Comparison of ENCODE assay signal across 16 mouse cellular contexts in genomic region chr10:18020443-18020842, GRCm38 (mm10). TPM values are rescaled to one million over a fixed set of nuclear protein-coding genes. Genes with fewer than 3 reads are reported as not detected.
DNase-seq lines count a peak whose midpoint lies in the region; ATAC-seq and TF ChIP-seq lines count a peak whose summit lies in the region.
"Had no signal": no experiment of that assay in that cellular context is flagged by ENCODE, and none has a peak within 500 bp of the region (broad histone marks: within the 10 kb centered on the region; RNA-seq: fewer than 3 reads in every experiment).

No protein-coding gene starts in this region.

- peak; percentile 24 to 37 for DNase-seq in cerebellum, postnatal 10 days
- DNase-seq in cerebellum, adult 18-20 months, result no peak
- peak; percentile 33 for DNase-seq in hindbrain, embryonic 10.5 days (ENCODE audit: low spot score)
- DNase-seq in hindbrain, embryonic 14.5 days (ENCODE audit: low spot score), result no peak
- DNase-seq in CH12.LX (ENCODE audit: extremely low read depth), result no peak
- DNase-seq in layer of hippocampus, postnatal 25 days (ENCODE audit: extremely low spot score in 1 of 2, low spot score in 1 of 2), result no peak
- DNase-seq in liver, postnatal 0 days, result no peak
- DNase-seq: adrenal gland, postnatal 14 days; cerebellum, postnatal 14 days; lung, postnatal 36 days; thymus, postnatal 14 days had no signal

- in situ Hi-C loops in CH12.LX (cut with MboI; ENCODE audit: low pct_ligation_motif_present, low pct_unique_long_range_greater_than_20kb, low sequenced_read_pairs), result no loop called here

- no peak for ATAC-seq in hindbrain, embryonic 14.5 days (ENCODE audit: low FRiP score)
- peak; percentile 29; the same call in 1 of the 2 replicates for ATAC-seq in hindbrain, embryonic 12.5 days (ENCODE audit: low FRiP score)
- no peak for ATAC-seq in liver, postnatal 0 days
- ATAC-seq: midbrain, embryonic 15.5 days had no signal

- H3K4me1 ChIP-seq in hindbrain, embryonic 10.5 days (replicated peaks), result peaks cover 27% of the 10 kb centered on the region
- H3K4me1 ChIP-seq in hindbrain, embryonic 14.5 days (replicated peaks; ENCODE audit: control insufficient read depth, insufficient read depth, low read length), result 0 out of 2 replicates have a peak, but pooled peaks cover 6% of the 10 kb centered on the region
- peaks cover 2 to 22% of the 10 kb centered on the region in 2 experiments for H3K4me1 ChIP-seq in CH12.LX (ENCODE audit: control insufficient read depth in 1 of 2, insufficient read depth in 2 of 2)
- peaks cover 9% of the 10 kb centered on the region for H3K4me1 ChIP-seq in hindbrain, embryonic 12.5 days
- peaks cover 8% of the 10 kb centered on the region for H3K4me1 ChIP-seq in liver, postnatal 0 days (ENCODE audit: insufficient read depth)
- H3K4me1 ChIP-seq: midbrain, embryonic 15.5 days had no signal

- TF ChIP-seq POLR2A in CH12.LX (IDR thresholded peaks at IDR 0.05; ENCODE audit: low read depth, low read length), result no peak

- peaks cover 46% of the 10 kb centered on the region for H3K36me3 ChIP-seq in hindbrain, embryonic 10.5 days
- peaks cover 22% of the 10 kb centered on the region for H3K36me3 ChIP-seq in hindbrain, embryonic 14.5 days (replicated peaks; ENCODE audit: control insufficient read depth, insufficient read depth)
- H3K36me3 ChIP-seq in CH12.LX (replicated peaks in 1 of 2; ENCODE audit: control insufficient read depth in 1 of 2, insufficient read depth in 1 of 2, low read length in 1 of 2), result peaks cover 8 to 31% of the 10 kb centered on the region in 2 experiments
- H3K36me3 ChIP-seq in hindbrain, embryonic 12.5 days, result peaks cover 28% of the 10 kb centered on the region
- H3K36me3 ChIP-seq in liver, postnatal 0 days (replicated peaks; ENCODE audit: insufficient read depth, low read length), result peaks cover 9% of the 10 kb centered on the region

- TF ChIP-seq RAD21 in CH12.LX (IDR thresholded peaks at IDR 0.05; ENCODE audit: low read depth, low read length), result no peak

- H3K4me2 ChIP-seq in hindbrain, embryonic 14.5 days (replicated peaks), result no peak overlapping the region
- H3K4me2 ChIP-seq in CH12.LX (ENCODE audit: insufficient read depth, low read depth, poor library complexity, severe bottlenecking), result peak overlapping the region; percentile 49; the same call in 1 of the 2 replicates
- peak overlapping the region; percentile 64 for H3K4me2 ChIP-seq in hindbrain, embryonic 12.5 days (replicated peaks)
- H3K4me2 ChIP-seq in liver, postnatal 0 days (ENCODE audit: low read depth, low read length), result no peak overlapping the region

- peak overlapping the region; percentile 98 for H3K27ac ChIP-seq in hindbrain, embryonic 10.5 days
- no peak overlapping the region for H3K27ac ChIP-seq in hindbrain, embryonic 14.5 days
- H3K27ac ChIP-seq in CH12.LX (ENCODE audit: insufficient read depth, low read depth), result no peak overlapping the region
- H3K27ac ChIP-seq in hindbrain, embryonic 12.5 days, result 0 out of 2 replicates have a peak overlapping the region, but pooled peaks have one; percentile 23
- no peak overlapping the region for H3K27ac ChIP-seq in liver, postnatal 0 days (ENCODE audit: low read depth)
- H3K27ac ChIP-seq: limb, embryonic 12.5 days; liver, embryonic 14.5 days; midbrain, embryonic 15.5 days had no signal

- no peak overlapping the region for H3K9ac ChIP-seq in hindbrain, embryonic 14.5 days
- H3K9ac ChIP-seq in CH12.LX (ENCODE audit: insufficient read depth, low read depth), result no peak overlapping the region
- no peak overlapping the region for H3K9ac ChIP-seq in hindbrain, embryonic 12.5 days
- no peak overlapping the region for H3K9ac ChIP-seq in liver, postnatal 0 days (replicated peaks)
- H3K9ac ChIP-seq: hindbrain, embryonic 15.5 days; limb, embryonic 12.5 days; liver, embryonic 14.5 days; midbrain, embryonic 15.5 days had no signal

- no peak for TF ChIP-seq CTCF in CH12.LX (conservative IDR thresholded peaks at IDR 0.05 in 1 of 2, IDR thresholded peaks at IDR 0.05 in 1 of 2; ENCODE audit: low read depth in 2 of 2, low read length in 2 of 2)
- no peak for TF ChIP-seq CTCF in liver, postnatal 0 days (IDR thresholded peaks at IDR 0.05; ENCODE audit: low read depth)

- 78% methylated on average over 7 of the region's 7 CpGs for WGBS in hindbrain, embryonic 10.5 days
- WGBS in hindbrain, embryonic 14.5 days, result 69% methylated on average over 7 of the region's 7 CpGs
- WGBS in hindbrain, embryonic 12.5 days, result 78% methylated on average over 7 of the region's 7 CpGs
- 85% methylated on average over 7 of the region's 7 CpGs for WGBS in liver, postnatal 0 days (ENCODE audit: insufficient replicate concordance)

- H3K27me3 ChIP-seq in hindbrain, embryonic 10.5 days (ENCODE audit: insufficient read depth, poor library complexity, severe bottlenecking), result no peaks in the 10 kb centered on the region
- no peaks in the 10 kb centered on the region for H3K27me3 ChIP-seq in hindbrain, embryonic 14.5 days (ENCODE audit: control insufficient read depth, insufficient read depth, low read length)
- H3K27me3 ChIP-seq in CH12.LX (replicated peaks), result no peaks in the 10 kb centered on the region
- H3K27me3 ChIP-seq in hindbrain, embryonic 12.5 days, result no peaks in the 10 kb centered on the region
- no peaks in the 10 kb centered on the region for H3K27me3 ChIP-seq in liver, postnatal 0 days (ENCODE audit: insufficient read depth, low read length)
- H3K27me3 ChIP-seq: hindbrain, embryonic 15.5 days; limb, embryonic 12.5 days; midbrain, embryonic 15.5 days had no signal

- no peak for TF ChIP-seq EP300 in CH12.LX (IDR thresholded peaks at IDR 0.05; ENCODE audit: low read length)
- no peak for TF ChIP-seq EP300 in liver, postnatal 0 days (IDR thresholded peaks at IDR 0.05; ENCODE audit: low read depth)

- dilution Hi-C loops in CH12.LX (cut with MboI; ENCODE audit: extremely low pct_ligation_motif_present, extremely low pct_unique_long_range_greater_than_20kb, low sequenced_read_pairs), result no loop called here

- H3K9me3 ChIP-seq in hindbrain, embryonic 10.5 days, result peaks cover 5% of the 10 kb centered on the region; the same call in 1 of the 2 replicates
- no peaks in the 10 kb centered on the region for H3K9me3 ChIP-seq in hindbrain, embryonic 14.5 days (ENCODE audit: control insufficient read depth, low read length)
- peaks cover 5% of the 10 kb centered on the region for H3K9me3 ChIP-seq in CH12.LX (replicated peaks; ENCODE audit: low read length)
- no peaks in the 10 kb centered on the region for H3K9me3 ChIP-seq in hindbrain, embryonic 12.5 days (replicated peaks)
- H3K9me3 ChIP-seq in liver, postnatal 0 days (ENCODE audit: low read length), result no peaks in the 10 kb centered on the region
- H3K9me3 ChIP-seq: hindbrain, embryonic 15.5 days; limb, embryonic 12.5 days; midbrain, embryonic 15.5 days had no signal

- H3K4me3 ChIP-seq in hindbrain, embryonic 10.5 days, result no peak overlapping the region
- no peak overlapping the region for H3K4me3 ChIP-seq in hindbrain, embryonic 14.5 days (replicated peaks; ENCODE audit: low read length)
- no peak overlapping the region for H3K4me3 ChIP-seq in CH12.LX (replicated peaks in 1 of 3; ENCODE audit: low read depth in 2 of 3, low read length in 2 of 3, poor library complexity in 1 of 3)
- H3K4me3 ChIP-seq in hindbrain, embryonic 12.5 days, result no peak overlapping the region
- no peak overlapping the region for H3K4me3 ChIP-seq in liver, postnatal 0 days (ENCODE audit: low read depth, low read length)
- H3K4me3 ChIP-seq: hindbrain, embryonic 15.5 days; limb, embryonic 12.5 days; midbrain, embryonic 15.5 days had no signal

- H3K79me2 ChIP-seq in CH12.LX (replicated peaks; ENCODE audit: control insufficient read depth, extremely low read depth, insufficient read depth, poor library complexity, severe bottlenecking), result peaks cover 20% of the 10 kb centered on the region

TF ChIP-seq in CH12.LX, 34 proteins besides CTCF, POLR2A, EP300 and RAD21:
- TF ChIP-seq MXI1 (IDR thresholded peaks at IDR 0.05; ENCODE audit: low read depth, low read length), result no peak
- no peak for TF ChIP-seq KAT2A (IDR thresholded peaks at IDR 0.05; ENCODE audit: insufficient replicate concordance, low read length)
- no peak for TF ChIP-seq CHD2 (IDR thresholded peaks at IDR 0.05; ENCODE audit: low read length)
- no peak for TF ChIP-seq SMC3 (IDR thresholded peaks at IDR 0.05; ENCODE audit: low read depth, low read length)

RNA-seq across cellular contexts. Expression of gene Abracl, which starts 2.6 kb away (rescaled TPM):
- polyA plus RNA-seq in hindbrain, embryonic 10.5 days (2016; fragmentation: Nextera tagmentation; extraction: Ambion mirVana), result 185 and 211 TPM in 2 replicates
- polyA plus RNA-seq in hindbrain, embryonic 14.5 days (2014; fragmentation: Nextera tagmentation; extraction: Ambion mirVana), result 50.7 and 70.4 TPM in 2 replicates
- total RNA-seq in CH12.LX (2012; rRNA removed), result 86.1 and 106 TPM in 2 replicates
- 226 and 276 TPM in 2 replicates for total RNA-seq in CH12.LX (2014; rRNA removed)
- 166 and 245 TPM in 2 replicates for polyA plus RNA-seq in CH12.LX (2012; ENCODE audit: insufficient read length, low read depth)
- 164 and 170 TPM in 2 replicates for polyA plus RNA-seq in hindbrain, embryonic 12.5 days (2016; fragmentation: Nextera tagmentation; extraction: Ambion mirVana)
- total RNA-seq in layer of hippocampus, postnatal 25 days (2021), result 10 to 100 TPM; 30.8 to 31.0 TPM
- polyA plus RNA-seq in liver, postnatal 0 days (2015; fragmentation: Nextera tagmentation; extraction: Ambion mirVana), result 58.6 and 61.7 TPM in 2 replicates

RNA-seq across cellular contexts. Expression of gene Reps1, which starts 35.2 kb away (rescaled TPM):
- 12.9 and 15.7 TPM in 2 replicates for polyA plus RNA-seq in hindbrain, embryonic 10.5 days (2016; fragmentation: Nextera tagmentation; extraction: Ambion mirVana)
- polyA plus RNA-seq in hindbrain, embryonic 14.5 days (2014; fragmentation: Nextera tagmentation; extraction: Ambion mirVana), result 22.5 and 25.2 TPM in 2 replicates
- total RNA-seq in CH12.LX (2012; rRNA removed) (34.9 and 37.9 TPM in 2 replicates), CH12.LX (2014; rRNA removed) (34.4 and 37.0 TPM in 2 replicates)
- polyA plus RNA-seq in CH12.LX (2012; ENCODE audit: insufficient read length, low read depth), result 46.7 and 61.5 TPM in 2 replicates
- 32.8 and 36.5 TPM in 2 replicates for polyA plus RNA-seq in hindbrain, embryonic 12.5 days (2016; fragmentation: Nextera tagmentation; extraction: Ambion mirVana)
- total RNA-seq in layer of hippocampus, postnatal 25 days (2021), result 10 to 100 TPM; 70.2 to 72.0 TPM
- polyA plus RNA-seq in liver, postnatal 0 days (2015; fragmentation: Nextera tagmentation; extraction: Ambion mirVana), result 5.6 and 6.7 TPM in 2 replicates

Comparison
In these comparisons a context has a peak if more than half of its experiments do, and no peak if none do; other contexts are left out.
1. DNase-seq: peak in cerebellum, postnatal 10 days (2 of 2) and hindbrain, embryonic 10.5 days (single experiment); none in cerebellum, adult 18-20 months (0 of 2), hindbrain, embryonic 14.5 days (single experiment), CH12.LX (single experiment), layer of hippocampus, postnatal 25 days (0 of 2) and liver, postnatal 0 days (single experiment).
2. H3K27ac ChIP-seq: peak in hindbrain, embryonic 10.5 days (single experiment) and hindbrain, embryonic 12.5 days (single experiment); none in hindbrain, embryonic 14.5 days (single experiment), CH12.LX (single experiment) and liver, postnatal 0 days (single experiment).
3. H3K4me2 ChIP-seq: peak in CH12.LX (single experiment) and hindbrain, embryonic 12.5 days (single experiment); none in hindbrain, embryonic 14.5 days (single experiment) and liver, postnatal 0 days (single experiment).